Mouse (Mus musculus) thymus, adult 2 months (tissue): ENCODE data around the gene Gsdma. TPM values are rescaled to one million over a fixed set of nuclear protein-coding genes. Genes with fewer than 3 reads are reported as not detected.

Experiments
- DNase-seq: peaks from one replicate; pipeline ENCODE4 v3.0.0; 2021
- H3K27ac ChIP-seq: fragments of 200-500 bp; 2 replicates; pipeline ENCODE4 v1.5.1; 2012; ENCODE audit warnings: low read length, control low read depth; ENCODE audit not compliant: control insufficient read depth, insufficient read depth
- H3K27me3 ChIP-seq: fragments of 200-500 bp; 2 replicates; pipeline ENCODE4 v1.6.1; 2012; ENCODE audit warnings: mild to moderate bottlenecking, low read length, moderate library complexity, mixed read lengths; ENCODE audit not compliant: control insufficient read depth, insufficient read depth
- H3K36me3 ChIP-seq: fragments of 200-500 bp; 2 replicates; pipeline ENCODE4 v1.6.1; 2012; ENCODE audit warnings: mild to moderate bottlenecking, low read length, moderate library complexity; ENCODE audit not compliant: control insufficient read depth, insufficient read depth
- H3K4me1 ChIP-seq: fragments of 200-500 bp; replicated peaks from 2 replicates; pipeline ENCODE4 v1.6.1; 2012; ENCODE audit warnings: low read length; ENCODE audit not compliant: control insufficient read depth, insufficient read depth
- H3K4me3 ChIP-seq: fragments of 200-500 bp; 2 replicates; pipeline ENCODE4 v1.5.1; 2012; ENCODE audit warnings: mild to moderate bottlenecking, low read length, control low read depth, moderate library complexity; ENCODE audit not compliant: control insufficient read depth, insufficient read depth
- CTCF ChIP-seq: fragments of 200-500 bp; IDR thresholded peaks from 2 replicates; pipeline ENCODE4 v1.5.1; 2012; ENCODE audit warnings: mild to moderate bottlenecking, control low read depth, low read length, moderate library complexity, borderline replicate concordance; ENCODE audit not compliant: control insufficient read depth, poor library complexity, insufficient read depth; ENCODE audit errors: extremely low read depth
- POLR2A ChIP-seq: fragments of 200-500 bp; IDR thresholded peaks from 2 replicates; pipeline ENCODE4 v1.6.1; 2012; ENCODE audit warnings: mild to moderate bottlenecking, low read length, control low read depth, moderate library complexity; ENCODE audit not compliant: control insufficient read depth, poor library complexity, insufficient read depth; ENCODE audit errors: extremely low read depth
- WGBS: fragments of 180-500 bp; shearing (Covaris S2); methylation state at CpG from one replicate; pipeline ENCODE4 v1.1.7; 2018; 5-methylcytosine and 5-hydroxymethylcytosine counted together
- polyA plus RNA-seq: library from polyadenylated mRNA; depleted of rRNA; stranded (reverse); fragments of >200 nt; gene quantifications from 2 replicates; pipeline ENCODE4 v1.2.3, GENCODE M21; 2012

The Gsdma gene
- polyA plus RNA-seq, 1 experiment, result 0.75 TPM

DNA sequence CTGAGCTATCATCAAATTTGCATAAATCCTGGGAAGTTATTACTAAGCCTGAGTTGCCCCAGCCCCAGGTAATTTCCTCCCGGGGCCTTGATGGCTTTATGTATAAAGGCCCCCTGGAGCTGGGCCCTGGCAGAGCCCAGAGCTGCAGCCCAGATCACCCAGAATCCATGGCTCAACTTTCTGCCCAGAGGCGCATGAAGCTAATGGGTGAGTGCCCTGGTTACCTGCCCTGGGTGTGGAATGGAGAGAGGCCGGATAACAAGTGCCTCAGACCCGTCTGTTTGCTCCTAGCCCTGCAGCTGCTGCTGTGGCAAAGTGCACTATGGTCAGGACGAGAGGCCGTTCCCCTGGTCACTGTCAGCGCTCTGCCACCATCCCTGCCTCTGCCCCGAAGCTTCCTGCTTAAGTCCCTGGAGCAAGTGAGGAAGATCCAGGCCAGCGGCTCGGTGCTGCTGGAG lies 37.1 kb downstream of the Gsdma start, which contains the start of gene Csf3:
Gene Csf3, plus strand, starts transcription at position 51 of the 458 bp plus-strand sequence.
- Histone ChIP-seq H3K27me3 (no peaks in the 10 kb centered on the region), H3K4me1 (no peaks in the 10 kb centered on the region), H3K4me3 (no peak within 1 kb of the TSS), H3K36me3 (peaks cover 9% of the 10 kb centered on the region; the same call in 1 of the 2 replicates), H3K27ac (no peak within 1 kb of the TSS)
- no peak for TF ChIP-seq CTCF
- no peak for TF ChIP-seq POLR2A
- DNase-seq, result no peak
- 92% methylated on average over 10 of the region's 10 CpGs for WGBS

- peaks cover 11% of the 10 kb centered on the region; the same call in 1 of the 2 replicates for H3K36me3 ChIP-seq
- no peaks in the 10 kb centered on the region for H3K4me1 ChIP-seq
- no peak overlapping the region for H3K27ac ChIP-seq
- H3K27me3 ChIP-seq, result no peaks in the 10 kb centered on the region
- H3K4me3 ChIP-seq, result no peak overlapping the region
- DNase-seq, result no peak
- 75% methylated on average over 5 of the region's 5 CpGs for WGBS
- TF ChIP-seq CTCF (no peak), POLR2A (no peak)
Measured at GRCm38 (mm10) chr11:98702323-98702722, 38.2 kb downstream of the Gsdma start.

GRCm38 (mm10) chr11:98705021-98705420 lies 40.9 kb downstream of the Gsdma start:
- Histone ChIP-seq H3K36me3 (peaks cover 11% of the 10 kb centered on the region; the same call in 1 of the 2 replicates), H3K4me3 (no peak overlapping the region), H3K27me3 (no peaks in the 10 kb centered on the region), H3K4me1 (peaks cover 11% of the 10 kb centered on the region), H3K27ac (no peak overlapping the region)
- TF ChIP-seq CTCF (no peak), POLR2A (no peak)
- 95% methylated on average over 10 of the region's 10 CpGs for WGBS
- DNase-seq, result no peak

- peaks cover 11% of the 10 kb centered on the region; the same call in 1 of the 2 replicates for H3K36me3 ChIP-seq
- DNase-seq, result no peak
- no peaks in the 10 kb centered on the region for H3K27me3 ChIP-seq
- H3K27ac ChIP-seq, result no peak overlapping the region
- TF ChIP-seq POLR2A, result no peak
- TF ChIP-seq CTCF, result no peak
- WGBS, result 95% methylated on average over 22 of the region's 22 CpGs
- peaks cover 22% of the 10 kb centered on the region for H3K4me1 ChIP-seq
- H3K4me3 ChIP-seq, result no peak overlapping the region
Measured at GRCm38 (mm10) chr11:98707401-98708281, 43.5 kb downstream of the Gsdma start.

GRCm38 (mm10) chr11:98708282-98708956 lies 44.3 kb downstream of the Gsdma start:
- H3K4me3 ChIP-seq, result no peak overlapping the region
- no peak for TF ChIP-seq POLR2A
- no peak for TF ChIP-seq CTCF
- H3K36me3 ChIP-seq, result peaks cover 11% of the 10 kb centered on the region; the same call in 1 of the 2 replicates
- DNase-seq, result no peak
- H3K27ac ChIP-seq, result no peak overlapping the region
- 82% methylated on average over 19 of the region's 19 CpGs for whole genome bisulfite sequencing
- H3K4me1 ChIP-seq, result peaks cover 27% of the 10 kb centered on the region
- H3K27me3 ChIP-seq, result no peaks in the 10 kb centered on the region

- peaks cover 11% of the 10 kb centered on the region; the same call in 1 of the 2 replicates for H3K36me3 ChIP-seq
Measured at GRCm38 (mm10) chr11:98709001-98709741, 45.0 kb downstream of the Gsdma start.

More at GRCm38 (mm10) chr11:98709001-98709741, 45.0 kb downstream of the Gsdma start:
- 23% methylated on average over 26 of the region's 26 CpGs for WGBS
- no peak for TF ChIP-seq CTCF
- no peak for TF ChIP-seq POLR2A
- Histone ChIP-seq H3K27ac (no peak overlapping the region), H3K4me3 (no peak overlapping the region), H3K27me3 (no peaks in the 10 kb centered on the region), H3K4me1 (peaks cover 33% of the 10 kb centered on the region)
- no peak for DNase-seq
